ENCODE assay signal across 26 mouse cellular contexts in genomic region chr15:90624201-90624600, GRCm38 (mm10). TPM values are rescaled to one million over a fixed set of nuclear protein-coding genes. Genes with fewer than 3 reads are reported as not detected.
DNase-seq lines count a peak whose midpoint lies in the region; TF ChIP-seq lines count a peak whose summit lies in the region.
"Had no signal": no experiment of that assay in that cellular context is flagged by ENCODE, and none has a peak within 500 bp of the region (broad histone marks: within the 10 kb centered on the region; RNA-seq: fewer than 3 reads in every experiment).

No protein-coding gene starts in this region.

- TF ChIP-seq CTCF in embryonic fibroblast, embryonic 13.5 days (IDR thresholded peaks at IDR 0.05; ENCODE audit: borderline replicate concordance, insufficient read depth, low read length): no peak
- no peak for TF ChIP-seq CTCF in olfactory bulb, adult 2 months (IDR thresholded peaks at IDR 0.05; ENCODE audit: insufficient read depth, low read depth, low read length)

- peak; percentile 81 for DNase-seq in Muller cell, postnatal 12 days (ENCODE audit: inconsistent ontology term)
- peak; percentile 67 for DNase-seq in NIH3T3 (ENCODE audit: low read depth)
- no peak for DNase-seq in heart, postnatal 4 days
- no peak for DNase-seq in spleen, postnatal 10 days (ENCODE audit: low spot score in 2 of 2)
- DNase-seq: adrenal gland, postnatal 10 days; adrenal gland, postnatal 36 days; cerebellum, adult 11-12 months; cerebellum, adult 8-10 months; cerebellum, postnatal 10 days; cerebellum, postnatal 36 days; embryo, embryonic 11 days; gastrocnemius, postnatal 10 days; gastrocnemius, postnatal 36 days; heart, adult 2 months; heart, postnatal 14 days had no signal

- peak overlapping the region; percentile 42; the same call in 1 of the 2 replicates for H3K27ac ChIP-seq in embryonic fibroblast, embryonic 13.5 days (ENCODE audit: insufficient read depth, low read length)
- H3K27ac ChIP-seq in olfactory bulb, adult 2 months (ENCODE audit: insufficient read depth, low read depth, low read length): 0 out of 2 replicates have a peak overlapping the region, but pooled peaks have one; percentile 51
- H3K27ac ChIP-seq: embryonic facial prominence, embryonic 15.5 days; forebrain, embryonic 10.5 days; forebrain, embryonic 13.5 days; heart, adult 2 months; heart, embryonic 10.5 days; heart, embryonic 13.5 days; hindbrain, embryonic 12.5 days; hindbrain, embryonic 15.5 days had no signal

- WGBS in olfactory bulb, adult 2 months: 60% methylated on average over 5 of the region's 5 CpGs

- H3K4me3 ChIP-seq in embryonic fibroblast, embryonic 13.5 days (ENCODE audit: insufficient read depth, low read length): no peak overlapping the region
- H3K4me3 ChIP-seq in olfactory bulb, adult 2 months (ENCODE audit: insufficient read depth, low read depth, low read length): no peak overlapping the region
- H3K4me3 ChIP-seq: embryonic facial prominence, embryonic 15.5 days; erythroblast, embryonic 14.5 days; forebrain, embryonic 10.5 days; forebrain, embryonic 13.5 days; heart, adult 2 months; heart, embryonic 10.5 days; heart, embryonic 13.5 days; hindbrain, embryonic 12.5 days; hindbrain, embryonic 15.5 days had no signal

- H3K4me1 ChIP-seq in embryonic fibroblast, embryonic 13.5 days (ENCODE audit: control insufficient read depth, insufficient read depth, low read length): peaks cover 2% of the 10 kb centered on the region; the same call in 1 of the 2 replicates
- H3K4me1 ChIP-seq in olfactory bulb, adult 2 months (ENCODE audit: control insufficient read depth, insufficient read depth, low read length): peaks cover 2% of the 10 kb centered on the region; the same call in 1 of the 2 replicates
- H3K4me1 ChIP-seq: embryonic facial prominence, embryonic 15.5 days; forebrain, embryonic 10.5 days; forebrain, embryonic 13.5 days; heart, embryonic 10.5 days; heart, embryonic 13.5 days; hindbrain, embryonic 12.5 days; hindbrain, embryonic 15.5 days had no signal

- TF ChIP-seq POLR2A in embryonic fibroblast, embryonic 13.5 days (IDR thresholded peaks at IDR 0.05; ENCODE audit: low read depth, low read length): no peak
- TF ChIP-seq POLR2A in olfactory bulb, adult 2 months (IDR thresholded peaks at IDR 0.05; ENCODE audit: insufficient read depth, low read depth, low read length): no peak

RNA-seq across cellular contexts. Expression of gene Cpne8, which starts 55.0 kb away (rescaled TPM):
- polyA plus RNA-seq in embryonic fibroblast, embryonic 13.5 days (2011; ENCODE audit: insufficient read length, low read depth, missing spikeins): 21.4 and 22.1 TPM in 2 replicates
- not detected in 2 replicates for polyA plus RNA-seq in olfactory bulb, adult 2 months (2012; ENCODE audit: insufficient read depth, insufficient read length, low replicate concordance, missing spikeins)
- total RNA-seq in heart, postnatal 4 days (2021): 1 to 10 TPM; 8.2 to 9.0 TPM
- total RNA-seq: granulocyte monocyte progenitor cell, adult 5-6 weeks had no signal

Comparison
In these comparisons a context has a peak if more than half of its experiments do, and no peak if none do; other contexts are left out.
1. DNase-seq: peak in Muller cell, postnatal 12 days (single experiment) and NIH3T3 (single experiment); none in heart, postnatal 4 days (single experiment) and spleen, postnatal 10 days (0 of 2).